ENCODE assay signal across 15 mouse cellular contexts in genomic region chr10:95015298-95015951, GRCm38 (mm10).
DNase-seq lines count a peak whose midpoint lies in the region; ATAC-seq and TF ChIP-seq lines count a peak whose summit lies in the region.
"Had no signal": no experiment of that assay in that cellular context is flagged by ENCODE, and none has a peak within 500 bp of the region (broad histone marks: within the 10 kb centered on the region; RNA-seq: fewer than 3 reads in every experiment).

No protein-coding gene starts in this region.

- peak; percentile 50 for DNase-seq in brain, embryonic 14.5 days (ENCODE audit: low read depth)
- peak; percentile 29 to 37 for DNase-seq in cerebellum, adult 18-20 months
- DNase-seq in mesoderm, embryonic 11.5 days (ENCODE audit: low read depth, low spot score): peak; percentile 14
- DNase-seq in T-cell, adult 2 months (ENCODE audit: low spot score): no peak
- DNase-seq: adrenal gland, postnatal 14 days; gastrocnemius, postnatal 10 days; right cerebral cortex, postnatal 4 days; thymus, adult 18-20 months had no signal

- 0 out of 2 replicates have a peak, but pooled peaks have one; percentile 31 for ATAC-seq in kidney, embryonic 16.5 days (ENCODE audit: low FRiP score, low TSS enrichment)
- no peak for ATAC-seq in kidney, embryonic 14.5 days (ENCODE audit: low FRiP score, low TSS enrichment)
- no peak for ATAC-seq in intestine, embryonic 16.5 days

- no peak overlapping the region for H3K9ac ChIP-seq in kidney, embryonic 16.5 days (replicated peaks; ENCODE audit: low read length)
- H3K9ac ChIP-seq in kidney, embryonic 14.5 days (ENCODE audit: low read depth, low read length): no peak overlapping the region
- no peak overlapping the region for H3K9ac ChIP-seq in intestine, embryonic 16.5 days (ENCODE audit: low read depth, low read length)
- H3K9ac ChIP-seq: lung, embryonic 15.5 days had no signal

- H3K27me3 ChIP-seq in kidney, embryonic 16.5 days (ENCODE audit: insufficient read depth, low read length): no peaks in the 10 kb centered on the region
- no peaks in the 10 kb centered on the region for H3K27me3 ChIP-seq in kidney, embryonic 14.5 days (ENCODE audit: control insufficient read depth, insufficient read depth, low read length)
- no peaks in the 10 kb centered on the region for H3K27me3 ChIP-seq in intestine, embryonic 16.5 days (replicated peaks; ENCODE audit: control insufficient read depth, insufficient read depth, low read length)
- H3K27me3 ChIP-seq: lung, embryonic 15.5 days had no signal

- peaks cover 3% of the 10 kb centered on the region; the same call in 1 of the 2 replicates for H3K9me3 ChIP-seq in kidney, embryonic 16.5 days (ENCODE audit: low read length)
- no peaks in the 10 kb centered on the region for H3K9me3 ChIP-seq in kidney, embryonic 14.5 days (ENCODE audit: control insufficient read depth, low read length)
- no peaks in the 10 kb centered on the region for H3K9me3 ChIP-seq in intestine, embryonic 16.5 days (ENCODE audit: control insufficient read depth, low read length)
- H3K9me3 ChIP-seq: G1E; lung, embryonic 15.5 days had no signal

- TF ChIP-seq CTCF in brain, embryonic 14.5 days (IDR thresholded peaks at IDR 0.05; ENCODE audit: borderline replicate concordance, extremely low read depth, insufficient read depth, insufficient read length): no peak

- no peaks in the 10 kb centered on the region for H3K36me3 ChIP-seq in kidney, embryonic 16.5 days (ENCODE audit: insufficient read depth, low read length)
- no peaks in the 10 kb centered on the region for H3K36me3 ChIP-seq in kidney, embryonic 14.5 days (ENCODE audit: control insufficient read depth, insufficient read depth, low read length)
- no peaks in the 10 kb centered on the region for H3K36me3 ChIP-seq in intestine, embryonic 16.5 days (ENCODE audit: control insufficient read depth, insufficient read depth, low read length)
- H3K36me3 ChIP-seq: G1E; lung, embryonic 15.5 days had no signal

- H3K4me2 ChIP-seq in kidney, embryonic 16.5 days (replicated peaks; ENCODE audit: low read depth, low read length): no peak overlapping the region
- no peak overlapping the region for H3K4me2 ChIP-seq in kidney, embryonic 14.5 days (replicated peaks; ENCODE audit: low read depth, low read length)
- H3K4me2 ChIP-seq in intestine, embryonic 16.5 days (ENCODE audit: low read depth, low read length): no peak overlapping the region
- H3K4me2 ChIP-seq: lung, embryonic 15.5 days had no signal

- WGBS in kidney, embryonic 16.5 days: 82% methylated on average over 9 of the region's 9 CpGs
- WGBS in kidney, embryonic 14.5 days: 82% methylated on average over 9 of the region's 9 CpGs
- WGBS in intestine, embryonic 16.5 days: 90% methylated on average over 9 of the region's 9 CpGs

- H3K4me1 ChIP-seq in kidney, embryonic 16.5 days (ENCODE audit: insufficient read depth, low read length): no peaks in the 10 kb centered on the region
- no peaks in the 10 kb centered on the region for H3K4me1 ChIP-seq in kidney, embryonic 14.5 days (ENCODE audit: control insufficient read depth, insufficient read depth, low read length)
- no peaks in the 10 kb centered on the region for H3K4me1 ChIP-seq in intestine, embryonic 16.5 days (ENCODE audit: control insufficient read depth, insufficient read depth, low read length)

- H3K4me3 ChIP-seq in kidney, embryonic 16.5 days (ENCODE audit: low read length): no peak overlapping the region
- no peak overlapping the region for H3K4me3 ChIP-seq in kidney, embryonic 14.5 days (ENCODE audit: low read length)
- H3K4me3 ChIP-seq in intestine, embryonic 16.5 days (ENCODE audit: low read length): no peak overlapping the region
- H3K4me3 ChIP-seq: lung, embryonic 15.5 days; myocyte had no signal

- H3K27ac ChIP-seq in kidney, embryonic 16.5 days (ENCODE audit: low read length): no peak overlapping the region
- no peak overlapping the region for H3K27ac ChIP-seq in kidney, embryonic 14.5 days (ENCODE audit: low read depth, low read length)
- H3K27ac ChIP-seq in intestine, embryonic 16.5 days (ENCODE audit: low read length): no peak overlapping the region
- H3K27ac ChIP-seq: kidney, postnatal 0 days; lung, embryonic 15.5 days had no signal

- no peak for TF ChIP-seq POLR2A in brain, embryonic 14.5 days (IDR thresholded peaks at IDR 0.05; ENCODE audit: borderline replicate concordance, extremely low read depth, insufficient read depth, insufficient read length, poor library complexity, severe bottlenecking)
